Mouse (Mus musculus) forebrain, postnatal 0 days (tissue): ENCODE results near the gene Galp. TPM values are rescaled to one million over a fixed set of nuclear protein-coding genes. Genes with fewer than 3 reads are reported as not detected.

Source experiments
- ATAC-seq: fragments of 200-750 bp; cut with Nextera tagmentation; 2 replicates; pipeline ENCODE4 v1.8.0; 2017; ENCODE audit warnings: mild to moderate bottlenecking, moderate library complexity
- DNase-seq: peaks from one replicate; pipeline ENCODE4 v3.0.0-alpha.2; 2015
- H3K27ac ChIP-seq: fragments of 300-500 bp; sonication (generic); 2 replicates; pipeline ENCODE4 v1.5.1; 2014; ENCODE audit warnings: low read depth, mild to moderate bottlenecking, antibody characterized with exemption, low read length, moderate library complexity, mixed read lengths
- H3K27me3 ChIP-seq: fragments of 300-500 bp; sonication (generic); 2 replicates; pipeline ENCODE4 v1.6.1; 2014; ENCODE audit warnings: mild to moderate bottlenecking, low read length, mixed read lengths; ENCODE audit not compliant: insufficient read depth
- H3K36me3 ChIP-seq: fragments of 300-500 bp; sonication (generic); 2 replicates; pipeline ENCODE4 v1.6.1; 2014; ENCODE audit warnings: mild to moderate bottlenecking, moderate library complexity; ENCODE audit not compliant: insufficient read depth
- H3K4me1 ChIP-seq: fragments of 300-500 bp; sonication (generic); 2 replicates; pipeline ENCODE4 v1.6.1; 2014; ENCODE audit warnings: antibody characterized with exemption; ENCODE audit not compliant: insufficient read depth
- H3K4me2 ChIP-seq: fragments of 300-500 bp; sonication (generic); 2 replicates; pipeline ENCODE4 v1.6.1; 2014; ENCODE audit warnings: low read depth, mild to moderate bottlenecking, moderate library complexity
- H3K4me3 ChIP-seq: fragments of 300-500 bp; sonication (generic); 2 replicates; pipeline ENCODE4 v1.5.1; 2014; ENCODE audit warnings: low read depth, low read length, mixed read lengths
- H3K9ac ChIP-seq: fragments of 300-500 bp; sonication (generic); 2 replicates; pipeline ENCODE4 v1.6.1; 2014; ENCODE audit warnings: mild to moderate bottlenecking
- H3K9me3 ChIP-seq: fragments of 300-500 bp; sonication (generic); 2 replicates; pipeline ENCODE4 v1.6.1; 2016; ENCODE audit warnings: low read length
- CTCF ChIP-seq: sonication (generic); IDR thresholded peaks from 2 replicates; pipeline ENCODE4 v1.5.1; 2016; ENCODE audit warnings: antibody characterized with exemption, control low read depth, low read depth
- WGBS: fragments of 180-500 bp; shearing (Covaris S2); extraction: QIAGEN DNeasy Blood & Tissue Kit; methylation state at CpG from one replicate; pipeline ENCODE4 v1.1.7; 2014; 5-methylcytosine and 5-hydroxymethylcytosine counted together
- polyA plus RNA-seq: library from polyadenylated mRNA; unstranded; fragments of >200 nt; fragmentation: Nextera tagmentation; extraction: Ambion mirVana; gene quantifications from 2 replicates; pipeline ENCODE4 v1.2.1, GENCODE M21; 2015
- total RNA-seq: library from RNA; depleted of rRNA; stranded (reverse); fragments of >200 nt; gene quantifications from 2 replicates; pipeline ENCODE4 v1.2.3, GENCODE M21; 2014

Galp gene
- total and polyA plus RNA-seq, 2 experiments from 2014 or later = not detected

- peak within 1 kb of the TSS; percentile 96 for H3K4me2 ChIP-seq
- TF ChIP-seq CTCF = no peak
- H3K4me3 ChIP-seq = peak within 1 kb of the TSS; percentile 81
- no peaks in the 10 kb centered on the region for H3K36me3 ChIP-seq
- WGBS = under 1% methylated on average over 49 of the region's 54 CpGs
- H3K9me3 ChIP-seq = no peaks in the 10 kb centered on the region
- H3K4me1 ChIP-seq = peaks cover 12% of the 10 kb centered on the region
- H3K27me3 ChIP-seq = no peaks in the 10 kb centered on the region
- DNase-seq (peak; percentile 99), ATAC-seq (peak; percentile 97)
- peak within 1 kb of the TSS; percentile 95 for H3K9ac ChIP-seq
- H3K27ac ChIP-seq = peak within 1 kb of the TSS; percentile 95
Observed at GRCm38 (mm10) chr7:6155901-6156411, 40.9 kb upstream of the Galp start, which contains the start of gene Zfp787. Gene Zfp787 (minus strand): TSS chr7:6155997.

- H3K4me2 ChIP-seq = peak overlapping the region; percentile 96
- H3K4me3 ChIP-seq = peak overlapping the region; percentile 81; the same call in 1 of the 2 replicates
- no peak for TF ChIP-seq CTCF
Observed at GRCm38 (mm10) chr7:6156901-6157472, 39.9 kb upstream of the Galp start.

DNA sequence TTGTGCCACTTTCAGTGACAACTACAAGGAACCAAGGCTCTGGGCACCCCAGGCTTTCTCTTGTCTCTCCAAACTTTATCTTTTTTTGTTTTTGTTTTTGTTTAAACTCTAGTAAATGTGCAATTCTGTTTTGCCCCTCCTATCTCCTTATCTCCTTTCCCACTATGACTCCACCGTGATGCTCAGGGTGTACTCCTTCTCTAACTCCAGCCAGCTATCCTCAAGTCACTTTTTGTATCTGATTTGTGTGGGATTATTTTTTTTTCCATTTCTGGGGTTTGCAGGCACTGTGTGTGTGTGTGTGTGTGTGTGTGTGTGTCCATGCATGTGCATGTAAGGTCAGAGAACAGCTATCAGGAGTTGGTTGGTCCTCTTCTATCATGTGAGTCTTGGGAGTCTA is 39.4 kb upstream of the Galp start:
- ATAC-seq (no peak), DNase-seq (no peak)
- no peak for TF ChIP-seq CTCF
- Histone ChIP-seq H3K27ac (no peak overlapping the region), H3K9ac (no peak overlapping the region), H3K9me3 (no peaks in the 10 kb centered on the region), H3K4me3 (no peak overlapping the region), H3K4me2 (no peak overlapping the region), H3K36me3 (no peaks in the 10 kb centered on the region), H3K4me1 (peaks cover 12% of the 10 kb centered on the region), H3K27me3 (no peaks in the 10 kb centered on the region)
- 81% methylated on average over 1 of the region's 1 CpGs for WGBS

More at GRCm38 (mm10) chr7:6156901-6157472, 39.9 kb upstream of the Galp start:
- Histone ChIP-seq H3K36me3 (no peaks in the 10 kb centered on the region), H3K27me3 (no peaks in the 10 kb centered on the region), H3K4me1 (peaks cover 12% of the 10 kb centered on the region), H3K9me3 (no peaks in the 10 kb centered on the region), H3K27ac (no peak overlapping the region), H3K9ac (peak overlapping the region; percentile 95)
- WGBS = 75% methylated on average over 9 of the region's 9 CpGs
- ATAC-seq (no peak), DNase-seq (no peak)

DNA sequence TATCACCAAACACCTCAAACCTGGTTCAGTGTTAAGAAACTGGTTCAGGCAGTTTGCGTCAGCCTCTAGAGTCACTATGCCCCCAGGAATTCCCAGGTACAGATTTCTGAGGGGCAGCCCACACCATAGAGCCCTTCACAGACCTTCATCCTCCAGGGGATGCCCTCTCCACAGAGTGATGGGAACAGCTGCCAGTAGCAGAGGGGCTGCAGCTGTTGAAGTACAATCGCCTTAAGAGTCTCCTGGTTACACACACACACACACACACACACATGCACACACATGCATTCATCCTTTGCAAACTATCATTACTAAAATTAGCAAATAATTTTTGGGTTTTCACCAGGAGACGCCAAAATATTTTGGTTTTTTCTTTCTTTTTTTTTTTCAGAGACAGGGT is 37.3 kb upstream of the Galp start:
- no peak for TF ChIP-seq CTCF
- ATAC-seq (no peak), DNase-seq (no peak)
- no peak overlapping the region for H3K4me3 ChIP-seq
- no peak overlapping the region for H3K27ac ChIP-seq
- H3K36me3 ChIP-seq = no peaks in the 10 kb centered on the region
- peaks cover 8% of the 10 kb centered on the region for H3K4me1 ChIP-seq
- H3K27me3 ChIP-seq = no peaks in the 10 kb centered on the region
- 89% methylated on average over 3 of the region's 3 CpGs for WGBS
- no peaks in the 10 kb centered on the region for H3K9me3 ChIP-seq
- H3K4me2 ChIP-seq = no peak overlapping the region
- H3K9ac ChIP-seq = no peak overlapping the region

DNA sequence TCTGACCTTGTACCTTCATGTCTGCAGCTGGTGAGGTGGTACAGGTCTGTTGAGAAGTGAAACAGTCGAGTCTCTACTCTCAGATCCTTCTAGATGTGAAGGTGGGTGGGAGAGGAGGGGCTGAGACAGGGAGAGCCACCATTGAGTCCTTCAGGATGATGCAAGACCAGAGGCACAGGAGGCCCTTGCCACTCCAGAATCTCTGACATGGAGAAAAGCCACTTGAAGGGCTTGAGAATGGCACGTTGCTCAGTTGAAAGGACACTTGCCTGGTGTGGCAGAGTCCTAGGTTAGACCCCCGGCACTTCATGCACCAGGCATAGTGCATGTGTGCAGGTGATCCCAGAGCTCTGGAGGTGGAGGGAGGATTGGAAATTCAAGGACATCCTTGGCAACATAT is 35.3 kb upstream of the Galp start:
- WGBS = 61% methylated on average over 3 of the region's 3 CpGs
- H3K4me2 ChIP-seq = no peak overlapping the region
- H3K9ac ChIP-seq = no peak overlapping the region
- H3K9me3 ChIP-seq = no peaks in the 10 kb centered on the region
- DNase-seq = no peak
- no peaks in the 10 kb centered on the region for H3K27me3 ChIP-seq
- no peak for TF ChIP-seq CTCF
- no peak for ATAC-seq
- H3K4me1 ChIP-seq = peaks cover 4% of the 10 kb centered on the region; the same call in 1 of the 2 replicates
- H3K4me3 ChIP-seq = no peak overlapping the region
- H3K27ac ChIP-seq = no peak overlapping the region
- H3K36me3 ChIP-seq = no peaks in the 10 kb centered on the region

DNA sequence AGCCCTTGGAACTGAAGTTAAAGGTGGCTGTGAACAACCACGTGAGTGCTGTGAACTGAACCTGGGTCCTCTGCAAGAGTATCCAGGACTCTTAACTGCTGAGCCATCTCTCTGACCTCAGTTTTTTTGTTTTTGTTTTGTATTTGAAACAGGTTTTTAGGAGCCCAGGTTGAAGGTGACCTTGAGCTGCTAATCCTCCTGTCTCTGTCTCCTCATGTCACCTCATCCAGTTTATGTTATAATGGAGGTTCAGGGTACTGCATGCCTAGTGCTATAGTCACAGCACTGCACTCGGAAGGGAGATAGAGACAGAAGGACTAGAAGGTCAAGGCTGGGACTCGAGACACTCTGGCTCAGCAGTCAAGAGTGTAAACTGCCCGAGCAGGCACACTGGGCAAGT is 34.7 kb upstream of the Galp start:
- no peak for DNase-seq
- 84% methylated on average over 4 of the region's 4 CpGs for WGBS
- Histone ChIP-seq H3K4me2 (no peak overlapping the region), H3K27me3 (no peaks in the 10 kb centered on the region), H3K9ac (no peak overlapping the region), H3K9me3 (no peaks in the 10 kb centered on the region), H3K4me3 (no peak overlapping the region), H3K36me3 (no peaks in the 10 kb centered on the region), H3K27ac (no peak overlapping the region), H3K4me1 (no peaks in the 10 kb centered on the region)
- ATAC-seq = no peak
- TF ChIP-seq CTCF = no peak

- Histone ChIP-seq H3K27me3 (no peaks in the 10 kb centered on the region; the same call in 1 of the 2 replicates), H3K4me3 (no peak overlapping the region), H3K4me2 (no peak overlapping the region), H3K9ac (no peak overlapping the region), H3K9me3 (no peaks in the 10 kb centered on the region), H3K4me1 (no peaks in the 10 kb centered on the region), H3K36me3 (no peaks in the 10 kb centered on the region), H3K27ac (no peak overlapping the region)
- TF ChIP-seq CTCF = no peak
- 74% methylated on average over 5 of the region's 5 CpGs for WGBS
- DNase-seq = no peak
- no peak for ATAC-seq
Observed at GRCm38 (mm10) chr7:6164671-6165070, 32.2 kb upstream of the Galp start.
